Mouse (Mus musculus): ENCODE results near the gene Gm8871.
"Not testable (repeated sequence)": the region's sequence is repeated elsewhere in the genome, so short reads cannot be mapped to it uniquely, and the experiment has no call there.

The Gm8871 gene

DNA sequence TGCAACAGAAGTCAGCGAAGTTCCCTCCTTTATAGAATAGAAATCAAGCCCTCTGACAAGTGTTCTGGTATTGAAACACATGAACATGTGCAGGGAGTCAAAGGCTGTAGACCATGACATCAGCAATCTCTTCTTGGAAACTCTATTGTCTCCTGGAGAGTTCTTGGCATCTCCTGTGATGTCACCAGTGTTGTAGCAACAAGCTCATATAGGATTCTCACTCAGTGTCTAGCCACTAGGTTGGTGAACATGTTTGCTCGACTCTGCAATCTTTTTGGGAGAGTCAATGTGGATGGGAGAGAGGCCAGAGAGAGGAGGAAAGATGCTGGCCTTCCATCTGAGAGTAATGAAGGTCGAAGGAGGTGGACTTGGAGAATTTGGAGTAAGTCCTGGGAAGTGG is at the start of gene Gm8871, which contains the start of gene Gm8857:
Gm8871 (plus strand) TSS at position 301 of the 400 bp plus-strand sequence.
Gm8857 (plus strand) TSS at position 303 of the 400 bp plus-strand sequence.
- not testable (repeated sequence) for DNase-seq

DNA sequence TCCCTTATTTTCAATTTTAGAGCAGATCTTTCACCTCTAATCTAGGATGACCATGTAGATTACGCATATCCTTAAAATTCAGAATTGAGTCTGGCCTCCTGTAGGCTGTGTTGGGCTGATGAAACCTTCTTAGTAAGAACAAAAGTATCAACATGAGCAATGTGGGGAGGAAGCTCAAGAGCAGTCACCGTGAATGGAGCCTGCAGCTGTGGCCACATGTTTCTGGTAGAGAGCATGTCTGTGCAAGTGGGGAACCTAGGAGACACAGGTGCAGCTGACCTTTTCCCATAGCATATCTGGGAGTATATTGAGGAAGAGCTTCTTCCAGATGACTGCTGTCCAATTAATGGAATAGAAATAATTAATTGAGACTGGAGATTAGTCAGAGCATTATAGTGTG is 5.9 kb downstream of the Gm8871 start:
- DNase-seq: not testable (repeated sequence)

DNA sequence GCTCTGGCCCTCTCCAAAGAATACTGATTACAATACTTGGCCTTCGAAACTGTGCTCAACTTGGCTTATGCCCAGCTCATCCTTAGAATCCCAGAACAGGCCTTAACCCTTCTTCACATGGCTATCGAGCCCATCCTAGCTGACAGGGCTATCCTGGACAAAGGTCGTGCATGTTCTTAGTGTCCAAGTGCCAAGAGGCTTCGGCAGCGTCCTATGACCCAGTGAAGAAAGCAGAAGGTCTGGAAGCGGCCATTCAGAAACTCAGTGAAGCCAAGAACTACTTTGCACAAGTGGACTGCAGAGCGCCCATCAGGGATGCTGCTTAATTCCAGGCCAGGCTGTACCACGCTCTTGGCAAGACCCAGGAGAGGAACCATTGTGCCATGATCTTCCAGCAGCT is 10.5 kb downstream of the Gm8871 start:
- not testable (repeated sequence) for DNase-seq

Data from kidney, adult 18-20 months (tissue).